Mouse (Mus musculus) urinary bladder, postnatal 10 days (tissue): Measurements from ENCODE around the gene Coq10a.
A peak's percentile ranks its signal among the peaks of the same experiment; 100 is the strongest.
"Not testable (repeated sequence)": the region's sequence is repeated elsewhere in the genome, so short reads cannot be mapped to it uniquely, and the experiment has no call there.

Experiments
- DNase-seq: peaks from one replicate; pipeline ENCODE4 v3.0.0; 2022; ENCODE audit warnings: low spot score

Gene Coq10a

DNA sequence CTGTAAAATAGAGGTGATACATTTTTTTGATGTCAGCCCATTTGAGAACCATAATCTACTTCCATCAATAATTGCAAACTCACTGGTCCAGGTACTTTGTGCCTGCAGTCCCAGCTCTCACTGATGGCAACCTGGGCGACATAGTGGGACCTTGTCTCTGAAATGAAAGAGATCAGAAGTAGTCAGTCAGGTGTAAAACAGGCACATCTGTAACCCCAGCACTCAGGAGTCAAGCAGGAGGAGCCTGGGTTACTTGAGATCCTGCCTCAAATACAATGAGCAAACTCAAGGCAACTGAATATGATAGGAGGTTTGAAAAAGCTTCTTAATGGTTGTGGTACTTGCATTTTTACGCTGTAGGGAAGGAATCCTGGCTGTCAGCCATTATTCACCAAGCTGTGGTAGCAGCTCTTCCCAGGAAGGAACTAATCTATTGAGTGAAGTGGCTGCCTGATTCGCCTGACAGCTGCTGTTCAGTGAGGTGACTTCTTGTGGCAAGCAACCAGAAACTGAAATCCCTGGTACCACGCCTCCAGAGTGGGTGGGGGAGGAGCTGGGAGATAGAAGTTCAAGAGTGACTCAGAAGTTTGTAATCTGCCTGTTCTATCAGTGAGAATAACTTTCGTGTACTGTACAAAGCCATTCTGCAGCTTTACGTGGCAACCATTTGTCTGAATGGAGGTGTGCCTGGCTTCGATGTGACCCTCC is 24.1 kb downstream of the Coq10a start:
- DNase-seq, result no peak

DNA sequence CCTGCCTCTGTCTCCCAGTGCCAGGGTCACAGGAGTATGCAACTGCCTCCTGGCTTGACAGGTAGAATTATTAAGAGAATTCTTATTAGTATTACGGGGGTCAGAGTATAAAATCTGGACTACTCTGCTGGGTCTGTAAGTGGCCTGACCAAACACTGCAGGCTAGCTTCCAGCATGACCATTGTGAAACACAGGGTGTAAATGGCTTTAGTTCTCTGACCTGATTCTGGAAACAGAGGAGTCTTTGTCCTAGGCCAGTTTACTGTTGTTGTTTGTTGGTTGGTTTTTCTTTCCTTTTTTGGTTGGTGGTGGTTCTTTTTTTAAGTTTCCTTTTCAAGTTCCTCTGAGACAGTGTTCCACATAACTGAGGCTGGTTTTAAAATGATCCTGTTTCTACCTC is 25.4 kb downstream of the Coq10a start:
- no peak for DNase-seq

DNA sequence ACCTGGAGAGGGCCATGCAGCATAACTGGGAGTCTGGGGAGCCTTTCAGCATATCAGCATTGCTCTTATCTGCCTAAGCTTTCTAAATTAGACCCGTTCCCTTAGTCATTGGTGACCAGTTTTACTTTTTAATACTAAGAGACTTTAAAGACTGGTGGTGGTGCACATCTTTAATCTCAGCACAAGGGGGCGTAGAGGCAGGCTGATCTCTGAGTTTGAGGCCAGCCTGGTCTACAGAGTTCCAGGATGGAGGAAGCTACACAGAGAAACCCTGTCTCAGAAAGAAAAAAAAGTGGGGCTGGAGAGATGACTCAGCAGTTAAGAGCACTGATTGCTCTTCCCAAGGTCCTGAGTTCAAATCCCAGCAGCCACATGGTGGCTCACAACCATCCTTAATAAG is 28.5 kb downstream of the Coq10a start:
- DNase-seq, result no peak

DNA sequence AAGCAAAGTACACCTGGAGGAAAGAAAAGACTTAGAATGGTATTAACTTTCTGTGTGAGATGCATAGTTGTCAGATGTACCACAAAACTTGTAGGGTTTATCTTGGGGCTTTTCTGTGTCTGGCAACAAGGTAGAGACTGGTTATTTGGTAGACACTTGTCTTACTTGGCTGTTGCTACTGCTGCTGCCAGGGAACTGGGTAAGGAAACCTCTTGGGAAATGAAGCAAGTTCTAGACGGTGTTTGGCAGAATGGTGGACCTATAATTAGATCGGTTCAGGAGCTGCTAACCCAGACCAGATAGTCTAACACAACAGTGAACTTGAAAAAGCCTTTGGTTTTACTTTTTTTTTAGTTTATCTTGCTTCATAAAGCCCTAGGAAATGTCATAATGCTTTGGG is 29.8 kb downstream of the Coq10a start:
- no peak for DNase-seq

DNA sequence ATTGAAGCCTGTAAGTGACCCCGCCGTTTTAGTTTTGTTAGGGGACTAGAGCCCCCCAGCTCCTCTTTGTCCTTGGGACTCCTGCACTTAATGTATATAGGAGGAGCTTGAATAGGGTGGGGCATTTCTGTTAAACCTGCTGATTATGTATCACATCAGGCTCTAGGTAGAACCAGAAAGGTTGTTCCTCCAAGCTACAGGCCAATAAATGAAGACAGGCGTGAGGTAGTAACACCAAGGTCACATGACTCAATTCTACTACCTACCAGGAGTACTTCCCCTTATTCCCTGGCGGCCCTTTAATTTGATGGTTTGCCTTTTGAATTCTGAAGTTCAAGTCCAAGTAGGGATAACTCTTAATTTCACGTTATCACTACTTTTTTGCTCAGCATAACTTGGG is 30.4 kb downstream of the Coq10a start:
- no peak for DNase-seq

DNA sequence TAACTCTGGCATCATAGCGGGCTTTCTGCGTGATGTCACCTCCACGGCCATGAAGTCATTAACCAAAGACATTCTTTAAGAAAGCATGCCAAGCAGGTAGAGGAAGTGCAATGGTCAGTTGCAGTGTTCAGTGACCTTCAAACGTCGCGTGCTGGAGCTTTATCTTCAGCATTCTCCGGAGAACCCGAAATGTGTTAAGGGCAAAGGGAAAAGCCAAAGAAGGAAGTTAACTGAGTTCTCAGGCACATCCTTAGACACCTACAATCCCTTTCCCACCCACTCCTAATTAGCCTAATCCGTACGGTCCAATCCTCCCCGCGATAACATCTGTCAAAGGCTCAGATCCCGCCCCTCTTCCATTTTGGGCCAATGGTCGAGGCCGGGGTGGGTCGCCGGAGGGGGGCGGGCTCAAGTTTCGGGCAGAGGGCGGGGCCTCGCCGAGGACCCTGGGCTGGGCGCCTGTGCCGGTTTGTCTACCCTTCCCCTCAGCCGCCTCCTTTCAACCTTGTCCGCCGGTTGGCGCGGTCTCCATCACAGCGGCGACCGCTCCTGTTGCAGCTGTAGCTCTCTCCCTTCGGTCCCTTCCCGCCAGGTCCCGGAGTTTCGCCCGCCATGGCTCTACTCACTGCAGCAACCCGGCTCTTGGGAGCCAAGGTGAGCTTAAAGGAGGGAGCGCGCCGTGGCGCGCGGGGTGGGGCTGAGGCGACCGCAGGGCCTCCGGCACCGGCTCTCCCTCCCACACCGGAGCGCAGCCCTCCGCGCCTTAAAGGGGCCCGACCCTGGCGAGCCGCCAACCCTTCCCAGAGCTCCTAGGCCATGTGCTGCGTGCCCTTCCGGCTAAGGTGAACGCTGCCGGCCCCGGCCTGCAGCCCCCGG is 31.3 kb downstream of the Coq10a start, which contains the start of gene Cs:
TSS of gene Cs (plus strand) at position 429 of the 876 bp plus-strand sequence.
- peak; percentile 87 for DNase-seq

DNA sequence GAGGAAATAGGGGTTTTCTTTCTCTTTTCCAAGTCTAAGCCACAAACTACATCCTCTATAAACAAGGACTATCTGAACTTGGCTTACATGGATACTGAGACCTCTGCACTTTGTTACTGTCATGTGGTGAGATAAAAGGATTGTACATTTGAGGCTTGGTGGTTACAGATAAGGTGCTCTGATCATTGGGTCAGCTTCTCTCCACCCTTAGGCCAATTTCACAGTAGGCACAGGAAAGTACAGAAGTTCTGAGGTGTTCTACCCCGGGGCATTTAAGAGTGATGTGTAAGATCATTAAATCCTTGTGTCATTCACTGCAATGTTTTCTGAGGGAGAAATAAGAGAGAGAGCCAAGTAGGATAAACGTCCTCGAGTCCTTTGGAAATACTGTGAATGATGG is 32.2 kb downstream of the Coq10a start:
- no peak for DNase-seq

DNA sequence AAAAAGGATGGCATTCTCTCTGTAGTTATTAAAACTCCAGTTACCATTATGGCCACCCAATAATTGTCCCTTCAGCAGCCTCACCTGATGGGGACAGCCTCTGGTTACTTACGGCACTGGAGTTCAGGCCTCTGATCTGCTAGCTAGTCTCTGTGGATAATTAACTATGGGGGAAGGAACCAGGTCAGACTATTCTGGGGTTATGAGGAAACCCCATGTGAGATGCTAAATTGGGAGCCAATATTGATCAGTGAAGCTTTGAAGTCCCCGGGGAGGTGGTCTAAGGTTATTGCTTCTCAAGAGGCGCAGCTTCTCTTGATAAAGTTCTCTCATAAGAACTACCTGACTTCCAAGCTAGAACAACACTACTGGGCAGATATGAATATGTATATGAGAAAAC is 32.6 kb downstream of the Coq10a start:
- no peak for DNase-seq

DNA sequence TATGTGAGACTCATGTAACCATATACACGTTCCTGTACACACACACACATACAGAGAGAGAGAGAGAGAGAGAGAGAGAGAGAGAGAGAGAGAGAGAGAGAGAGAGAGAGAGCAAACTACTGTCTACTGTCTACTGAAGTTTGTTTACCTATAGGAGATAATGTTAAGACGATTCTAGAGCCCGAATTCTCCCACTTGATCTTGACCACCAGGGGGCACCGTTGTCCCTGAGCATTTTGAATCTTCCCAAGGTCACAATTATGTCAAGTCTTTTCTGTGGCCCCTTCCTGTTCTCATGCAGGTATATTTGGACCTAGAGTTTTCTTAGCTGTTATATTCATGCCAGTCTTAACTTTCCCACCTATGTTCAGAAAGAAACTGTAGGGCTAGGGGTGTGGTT is 33.2 kb downstream of the Coq10a start:
- DNase-seq, result no peak

DNA sequence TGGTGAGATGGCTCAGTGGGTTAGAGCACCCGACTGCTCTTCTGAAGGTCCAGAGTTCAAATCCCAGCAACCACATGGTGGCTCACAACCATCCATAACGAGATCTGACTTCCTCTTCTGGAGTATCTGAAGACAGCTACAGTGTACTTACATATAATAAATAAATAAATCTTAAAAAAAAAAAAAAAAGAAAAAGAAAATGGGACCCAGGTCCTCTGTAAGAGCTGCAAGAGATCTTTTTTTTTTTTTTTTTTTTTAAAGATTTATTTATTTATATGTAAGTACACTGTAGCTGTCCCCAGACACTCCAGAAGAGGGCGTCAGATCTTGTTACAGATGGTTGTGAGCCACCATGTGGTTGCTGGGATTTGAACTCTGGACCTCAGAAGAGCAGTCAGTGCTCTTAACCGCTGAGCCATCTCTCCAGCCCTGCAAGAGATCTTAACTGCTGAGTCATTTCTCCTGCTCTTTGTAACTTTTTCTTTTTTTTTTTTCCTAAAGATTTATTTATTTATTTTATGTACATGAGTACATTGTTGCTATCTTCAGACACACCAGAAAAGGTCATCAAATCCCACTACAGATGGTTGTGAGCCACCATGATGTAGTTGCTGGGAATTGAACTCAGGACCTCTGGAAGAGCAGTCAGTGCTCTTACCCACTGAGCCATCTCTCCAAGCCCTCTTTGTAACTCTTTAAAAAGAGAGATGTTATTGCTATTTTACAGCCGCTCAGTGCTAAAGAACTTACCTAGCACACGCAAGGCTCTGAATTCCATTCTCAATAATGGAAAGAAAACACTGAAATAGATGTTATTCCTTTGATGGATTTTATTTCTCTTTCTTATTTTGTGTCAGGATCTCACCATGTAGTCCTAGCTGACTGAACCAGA is 36.2 kb downstream of the Coq10a start:
- not testable (repeated sequence) for DNase-seq

DNA sequence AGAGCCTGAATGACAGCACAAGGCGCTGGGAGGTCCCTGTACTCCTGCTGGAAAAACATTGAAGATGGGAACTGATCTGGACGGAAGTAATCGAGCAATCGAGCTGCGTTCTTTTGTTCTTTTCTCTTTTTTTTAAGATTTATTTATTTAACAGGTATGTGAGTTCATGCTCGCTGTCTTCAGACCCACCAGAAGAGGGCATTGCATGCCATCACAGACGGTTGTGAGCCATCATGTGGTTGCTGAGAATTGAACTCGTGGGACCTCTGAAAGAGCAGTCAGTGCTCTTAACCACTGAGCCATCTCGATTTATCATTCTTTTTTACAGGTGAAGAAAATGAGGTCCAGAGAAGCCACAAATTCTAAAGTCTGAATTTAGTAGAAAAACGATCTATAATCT is 41.2 kb downstream of the Coq10a start:
- no peak for DNase-seq

DNA sequence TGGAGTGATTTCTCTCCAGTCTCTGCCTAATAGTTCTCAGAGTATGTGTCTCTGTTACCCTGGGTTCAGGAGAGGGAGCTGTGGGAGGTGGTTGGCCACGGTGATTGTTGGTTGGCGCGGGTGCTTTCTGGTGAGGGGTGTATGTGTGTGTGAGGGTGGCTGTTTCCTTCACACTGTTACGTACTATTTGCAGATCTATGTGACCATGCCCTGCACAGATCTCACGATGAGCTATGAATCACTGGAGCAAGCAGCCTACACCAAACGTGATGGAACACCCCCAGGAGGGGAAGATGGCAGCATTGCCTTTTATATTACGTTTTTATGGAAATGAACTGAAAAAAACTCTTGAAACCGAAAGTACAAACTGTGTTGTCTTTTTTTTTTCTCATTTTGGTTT is 42.0 kb downstream of the Coq10a start:
- DNase-seq, result no peak

DNA sequence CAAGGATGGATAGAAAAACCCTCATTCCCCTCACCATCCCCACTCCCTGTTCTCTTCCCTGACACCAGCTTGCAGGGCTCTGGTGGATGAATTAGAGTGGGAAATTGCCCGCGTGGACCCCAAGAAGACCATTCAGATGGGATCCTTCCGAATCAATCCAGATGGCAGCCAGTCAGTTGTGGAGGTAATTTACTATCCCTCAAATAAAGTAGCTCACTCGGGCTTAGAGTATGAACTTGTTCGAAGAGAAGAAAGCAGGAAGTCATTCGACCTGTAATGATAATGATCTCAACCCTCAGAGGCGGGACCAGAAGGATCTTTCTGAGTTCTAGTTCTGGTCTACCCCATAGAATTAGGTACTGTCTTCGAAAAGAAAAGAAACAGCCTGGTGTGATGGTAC is 45.3 kb downstream of the Coq10a start:
- DNase-seq, result no peak

DNA sequence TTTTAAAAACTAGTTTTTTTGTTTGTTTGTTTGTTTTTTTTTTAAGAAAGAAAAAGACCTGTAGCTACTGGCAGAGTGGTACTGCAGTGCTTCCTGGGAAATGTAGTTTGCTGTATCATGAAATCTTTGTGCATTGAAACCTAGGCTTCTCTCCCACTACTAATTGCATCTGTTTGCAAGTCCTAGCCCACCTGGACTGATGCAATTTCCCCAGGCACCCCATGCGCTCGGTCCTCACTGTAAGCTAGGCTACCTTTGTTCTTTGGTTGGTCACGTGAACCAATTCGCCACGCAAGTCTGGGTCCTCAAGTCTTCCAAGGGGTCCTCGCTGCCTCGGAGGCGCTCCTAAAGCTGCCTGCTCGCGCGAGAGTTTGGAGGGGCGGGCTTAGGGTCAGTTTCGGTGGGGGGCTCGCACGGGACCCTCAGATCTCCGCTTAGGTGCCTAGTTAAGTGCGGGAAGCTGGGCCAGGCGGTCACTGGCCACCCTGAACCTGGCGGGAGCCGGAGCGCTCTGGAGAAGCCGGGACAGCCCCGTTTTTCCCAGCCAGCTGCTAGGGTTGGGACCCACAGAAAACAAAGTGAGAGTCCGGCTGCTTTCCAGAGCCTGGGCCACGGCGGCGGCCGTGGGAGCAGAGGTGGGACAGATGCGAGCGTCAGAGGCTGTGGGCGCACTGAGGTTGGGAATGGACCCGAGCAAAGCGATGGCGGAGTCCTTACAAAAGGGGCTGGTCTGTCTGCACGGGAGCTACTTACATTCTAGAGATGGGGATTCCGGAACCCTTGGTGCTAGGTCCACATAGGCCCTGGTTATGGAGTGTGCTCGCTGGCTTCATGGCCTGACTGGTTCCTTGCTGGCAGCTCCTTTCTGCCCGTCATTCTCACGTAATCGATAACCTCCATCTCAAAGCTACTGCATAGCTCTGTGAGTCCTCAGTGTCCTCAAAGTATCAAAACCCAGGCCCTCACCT is 46.4 kb downstream of the Coq10a start, which contains the start of gene Cnpy2:
TSS of gene Cnpy2 (plus strand) at position 319 of the 968 bp plus-strand sequence.
- peak; percentile 46 for DNase-seq

DNA sequence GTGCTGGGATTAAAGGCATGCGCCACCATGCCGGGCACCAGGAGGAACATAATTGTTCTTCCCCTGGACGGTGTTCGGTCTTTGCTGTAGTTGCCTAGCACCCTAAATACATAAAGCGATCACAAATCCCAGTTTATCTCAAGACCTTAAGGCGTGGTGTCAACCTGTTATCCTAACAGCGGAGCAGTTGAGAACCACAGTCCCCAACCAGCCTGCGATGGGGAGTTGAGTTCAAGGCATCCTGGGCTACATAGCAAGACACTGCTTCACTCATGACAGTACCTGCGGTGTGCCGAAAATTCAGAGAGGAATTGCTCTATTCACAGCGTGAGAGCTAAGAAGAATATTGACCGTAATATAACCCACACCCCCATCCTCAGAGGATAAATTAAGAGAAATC is 47.2 kb downstream of the Coq10a start:
- DNase-seq, result no peak

DNA sequence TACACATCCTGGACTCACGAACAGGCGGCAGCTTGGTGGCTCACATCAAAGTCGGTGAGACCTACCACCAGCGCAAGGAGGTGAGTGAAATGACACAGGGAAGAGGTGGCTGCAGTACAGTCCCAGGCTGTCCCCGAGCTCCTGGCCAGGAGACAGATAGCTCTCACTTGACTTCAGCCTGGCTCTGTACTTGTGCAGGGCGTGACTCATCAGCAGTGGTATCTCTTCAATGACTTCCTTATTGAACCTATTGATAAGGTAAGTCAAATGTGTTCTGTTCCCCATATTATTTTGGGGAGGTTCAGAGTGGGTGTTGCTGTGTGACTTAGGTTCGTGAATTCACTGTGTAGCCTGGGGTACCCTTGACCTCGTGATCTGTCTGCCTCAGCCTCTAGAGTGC is 53.2 kb downstream of the Coq10a start:
- no peak for DNase-seq
